Mouse (Mus musculus) cerebellum, postnatal 25 days (tissue): ENCODE measurements around the gene Ogdhl.
"Not testable (repeated sequence)": the region's sequence is repeated elsewhere in the genome, so short reads cannot be mapped to it uniquely, and the experiment has no call there.

ENCODE experiments used
- DNase-seq, 2 experiments: peaks; one replicate each; pipeline ENCODE4 v3.0.0; 2021; ENCODE audit warnings: mixed read lengths in 2 of 2

Gene Ogdhl

DNA sequence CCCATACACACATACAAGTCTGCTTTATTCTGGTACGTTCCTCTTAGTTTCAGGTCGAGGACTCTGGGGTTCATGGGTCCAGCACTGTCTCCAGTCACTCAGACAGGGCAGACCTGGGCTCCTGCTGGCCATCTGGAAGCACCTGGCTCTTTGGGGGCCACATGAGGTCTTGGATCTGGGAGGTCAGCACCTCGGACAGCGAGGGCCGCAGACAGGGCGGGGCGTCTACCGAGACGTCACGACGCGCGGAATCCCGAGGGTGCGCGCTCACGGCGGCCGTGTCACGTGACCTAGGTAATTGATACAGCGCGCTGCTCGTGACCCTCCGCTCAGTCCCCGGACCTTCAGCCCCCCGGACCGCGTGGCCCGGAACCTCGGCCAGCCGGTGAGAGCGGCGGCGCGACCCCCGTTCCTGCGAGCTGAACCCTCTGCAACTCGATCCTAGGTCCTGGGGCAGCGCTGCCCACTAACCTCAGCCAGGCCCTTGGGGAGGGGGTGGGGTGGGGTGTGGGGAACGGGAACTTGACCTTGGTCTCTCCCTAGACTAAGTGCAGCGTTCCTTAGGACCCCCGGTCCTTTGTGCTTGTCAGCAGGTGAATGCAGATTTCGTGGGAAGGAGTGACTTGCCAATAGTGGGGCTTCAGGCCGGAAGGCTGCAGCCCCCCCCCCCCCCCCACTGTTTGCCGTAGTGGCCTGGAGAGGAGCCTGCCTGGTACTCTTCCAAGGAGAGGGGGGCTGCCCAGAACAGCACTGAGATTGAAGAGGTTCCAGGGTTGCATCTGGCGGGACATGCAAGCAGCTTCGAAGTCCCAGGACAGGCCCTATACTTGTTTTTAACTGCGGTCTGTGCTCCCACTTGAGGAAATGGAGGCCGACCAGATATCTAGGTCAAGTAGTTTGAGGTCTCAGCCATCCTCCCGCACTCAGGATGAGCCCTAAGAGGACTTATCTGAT is at the start of gene Ogdhl:
Gene Ogdhl (plus strand): TSS at position 288 of the 954 bp plus-strand sequence.
- DNase-seq: peak; percentile 84 to 90

DNA sequence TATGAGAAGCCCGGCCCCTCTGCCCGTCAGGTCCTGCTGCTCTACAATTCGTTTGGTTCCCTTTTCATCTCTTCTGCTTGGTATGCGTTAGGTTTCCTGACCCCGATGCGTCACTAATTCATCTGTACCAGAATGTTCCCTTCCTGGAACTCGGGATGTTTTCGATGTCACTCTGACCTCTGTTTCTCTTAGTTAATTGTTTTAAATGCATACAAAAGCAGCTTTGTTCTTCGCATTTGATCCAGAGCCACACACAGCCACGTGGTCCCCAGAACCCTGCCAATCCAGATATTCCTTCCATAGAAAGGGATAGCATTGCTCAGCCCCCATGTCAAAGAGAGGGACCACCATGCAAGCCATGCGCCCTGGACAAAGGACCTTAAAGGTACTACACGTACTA is 20.2 kb upstream of the Ogdhl start:
- DNase-seq: peak in 1 of 2 experiments; percentile 12

DNA sequence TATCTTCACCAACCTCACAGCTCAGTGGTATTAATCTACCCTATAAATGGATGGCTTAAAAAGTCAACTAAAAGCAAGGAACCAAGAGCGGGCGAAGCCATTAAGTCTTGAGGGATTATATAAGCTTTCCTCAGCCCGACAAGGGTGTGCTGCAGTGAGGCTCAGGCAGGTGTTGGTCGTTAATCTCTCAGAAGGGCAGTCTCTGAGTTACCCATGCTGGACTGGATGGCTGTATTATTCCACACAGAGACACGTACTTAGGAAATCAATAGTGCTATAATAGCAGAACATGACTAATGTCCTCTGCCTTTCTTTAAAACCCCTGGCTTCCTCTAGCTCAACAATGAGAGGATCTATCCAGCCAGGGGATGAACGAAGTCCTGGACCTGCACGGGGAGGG is 19.4 kb upstream of the Ogdhl start:
- DNase-seq: no peak

DNA sequence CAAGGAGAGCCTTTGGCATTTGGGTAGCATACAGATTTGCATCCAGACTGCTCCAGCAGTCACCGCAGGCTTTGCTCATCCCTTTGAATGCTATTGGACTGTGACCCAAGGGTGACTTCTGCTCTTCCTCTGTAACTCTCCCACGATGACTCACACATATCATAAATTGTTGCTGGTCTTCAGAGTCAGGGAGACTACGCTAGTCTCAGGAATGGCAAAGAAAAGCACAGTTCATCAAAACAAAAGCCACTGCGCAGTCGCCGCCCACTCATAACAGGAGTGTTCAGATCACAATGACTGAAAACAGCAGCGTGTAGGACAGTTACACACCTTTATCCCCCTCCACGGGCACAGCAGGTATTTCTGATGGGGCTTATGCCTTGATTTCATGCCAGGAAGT is 16.9 kb upstream of the Ogdhl start:
- no peak for DNase-seq

DNA sequence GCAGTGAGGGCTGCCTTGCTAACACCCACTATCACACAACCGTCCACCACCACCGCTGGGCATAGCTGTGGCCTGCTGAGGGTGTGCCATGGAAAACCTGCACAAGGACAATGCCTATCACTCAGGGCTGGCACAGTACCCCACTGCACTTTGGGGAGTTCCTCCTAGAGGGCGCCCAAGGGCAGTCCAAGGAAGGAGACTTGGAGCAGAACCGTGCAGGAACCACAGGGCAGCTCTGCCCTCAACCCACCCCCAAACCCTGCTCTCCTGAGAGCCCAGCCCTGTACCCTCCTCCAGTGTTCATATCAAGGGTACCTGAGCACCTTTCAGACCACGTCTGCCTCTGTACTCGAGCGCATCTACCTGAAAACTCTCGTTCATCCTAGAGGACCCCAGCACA is 11.9 kb upstream of the Ogdhl start:
- DNase-seq: peak; percentile 84 to 91

DNA sequence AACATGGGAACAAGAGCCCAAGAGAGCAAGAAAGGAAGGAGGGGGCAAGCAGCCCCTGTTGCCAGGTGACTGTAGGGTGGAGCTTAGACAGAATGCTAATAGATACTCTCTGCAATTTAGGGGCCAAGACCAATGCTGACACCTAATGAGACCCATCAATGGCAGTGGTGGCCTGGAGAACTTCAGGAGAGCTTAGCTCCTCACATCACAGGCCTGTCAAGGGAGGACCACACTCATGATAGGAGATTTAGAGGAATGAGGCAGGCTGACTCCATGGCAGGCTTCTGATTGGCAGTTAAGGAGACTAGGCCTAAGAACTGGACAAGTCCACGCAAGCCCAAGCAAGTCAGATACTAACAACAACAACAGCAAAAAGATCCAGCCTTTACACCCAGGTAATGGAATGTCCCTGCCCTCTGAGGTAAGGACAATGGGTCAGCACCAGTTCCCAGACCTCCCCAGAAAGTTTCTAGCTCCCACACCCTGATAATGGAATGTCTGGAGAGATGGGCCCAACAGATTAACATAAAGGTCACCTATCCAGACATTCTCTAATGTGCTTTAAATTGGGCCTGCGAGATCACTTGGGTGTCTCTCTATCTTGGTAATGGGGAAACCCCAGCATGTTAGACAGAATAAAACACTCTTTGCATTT is 10.3 kb upstream of the Ogdhl start:
- DNase-seq: no peak

DNA sequence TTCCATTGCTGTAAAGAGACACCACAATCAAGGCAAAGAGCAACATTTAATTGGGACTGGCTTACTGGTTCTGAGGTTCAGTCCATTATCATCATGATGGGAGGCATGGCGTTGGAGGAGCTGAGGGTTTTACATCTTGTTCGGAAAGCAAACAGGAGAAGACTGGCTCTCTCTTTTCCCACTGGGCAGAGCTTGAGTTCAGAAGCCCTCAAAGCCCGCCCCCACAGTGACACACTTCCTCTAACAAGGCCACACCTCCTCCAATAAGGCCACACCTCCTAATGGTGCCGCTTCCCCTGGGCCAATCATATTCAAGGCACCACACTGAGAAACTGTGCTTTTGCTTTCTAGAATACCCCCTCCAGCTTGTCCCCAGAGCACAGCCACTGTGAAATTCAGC is 4.0 kb upstream of the Ogdhl start:
- DNase-seq: no peak

DNA sequence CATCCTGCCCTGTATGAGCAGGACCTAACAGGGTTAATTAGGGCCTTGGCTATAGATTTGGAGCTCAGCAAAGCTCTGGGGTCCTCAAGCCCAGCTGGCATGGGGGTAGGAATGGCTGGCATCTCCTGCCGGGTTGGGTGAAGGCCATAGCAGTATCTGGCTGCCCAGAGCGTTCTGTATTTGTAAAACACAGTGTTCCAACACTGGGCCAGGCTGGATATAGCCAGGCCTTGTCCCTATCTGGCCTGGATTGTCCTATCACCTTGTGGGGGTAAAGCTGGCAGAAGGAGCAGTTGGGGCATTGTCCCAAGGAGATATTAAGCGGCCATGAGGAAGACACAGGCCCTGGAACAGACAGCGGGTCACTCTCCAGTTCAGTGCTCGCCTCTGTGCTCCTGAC is 1.4 kb downstream of the Ogdhl start:
- DNase-seq: no peak

DNA sequence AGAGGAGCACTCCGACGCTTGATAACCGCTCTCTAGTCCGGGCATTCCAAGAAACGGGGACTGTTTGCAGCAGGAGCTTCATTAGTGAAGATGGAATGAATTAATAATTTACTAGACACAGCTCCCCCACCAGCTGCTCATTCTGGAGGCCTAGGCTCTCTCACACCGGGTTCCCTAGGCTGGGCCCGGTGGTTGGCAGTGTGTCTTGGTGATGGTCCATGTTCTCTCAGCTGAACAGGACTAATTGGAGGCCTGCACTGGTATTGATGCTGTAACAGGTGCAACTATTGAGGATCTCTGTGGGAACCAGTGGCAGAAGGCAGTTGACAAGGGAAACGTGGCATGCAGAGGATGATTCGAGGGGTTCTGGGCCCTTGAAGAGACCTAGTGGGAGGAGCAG is 5.5 kb downstream of the Ogdhl start:
- DNase-seq: peak; percentile 35 to 47

DNA sequence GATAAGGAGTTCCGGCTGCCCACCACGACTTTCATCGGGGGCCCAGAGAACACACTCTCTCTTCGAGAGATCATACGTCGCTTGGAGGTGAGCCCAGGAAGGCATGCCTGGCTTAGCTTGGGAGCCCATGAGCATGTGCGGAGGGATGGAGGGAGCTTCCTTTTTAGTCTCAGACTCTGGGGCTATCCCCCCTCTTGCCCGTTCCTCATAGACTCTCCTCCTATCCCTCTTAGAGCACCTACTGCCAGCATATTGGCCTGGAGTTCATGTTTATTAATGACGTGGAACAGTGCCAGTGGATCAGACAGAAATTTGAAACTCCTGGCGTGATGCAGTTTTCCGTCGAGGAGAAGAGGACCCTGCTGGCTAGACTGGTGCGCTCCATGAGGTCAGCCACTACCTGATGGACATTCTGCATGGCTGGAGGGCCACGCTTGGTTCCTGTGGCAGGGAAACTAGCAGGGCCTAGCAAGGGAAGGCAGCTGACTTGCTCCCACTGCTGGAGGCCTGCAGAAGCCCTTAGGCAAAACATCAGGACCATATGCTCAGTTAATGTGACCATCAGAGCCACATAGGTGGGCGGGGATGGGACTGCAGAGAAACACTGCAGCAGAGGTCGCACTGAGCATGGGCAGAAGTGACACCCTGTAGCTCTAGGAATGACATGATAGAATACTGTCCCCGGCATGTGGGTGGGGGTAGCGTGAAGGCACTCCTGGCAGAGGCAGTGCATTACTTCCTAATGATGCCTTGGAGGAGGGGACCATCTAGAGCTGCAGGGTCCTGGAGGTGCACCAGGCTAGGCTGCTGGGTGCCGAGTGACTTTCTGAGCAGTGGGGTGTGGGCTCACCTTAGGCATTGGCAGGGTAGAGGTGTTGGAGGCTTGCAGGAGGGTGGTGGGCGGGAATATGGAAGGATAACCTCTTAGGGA is 11.0 kb downstream of the Ogdhl start:
- no peak for DNase-seq

DNA sequence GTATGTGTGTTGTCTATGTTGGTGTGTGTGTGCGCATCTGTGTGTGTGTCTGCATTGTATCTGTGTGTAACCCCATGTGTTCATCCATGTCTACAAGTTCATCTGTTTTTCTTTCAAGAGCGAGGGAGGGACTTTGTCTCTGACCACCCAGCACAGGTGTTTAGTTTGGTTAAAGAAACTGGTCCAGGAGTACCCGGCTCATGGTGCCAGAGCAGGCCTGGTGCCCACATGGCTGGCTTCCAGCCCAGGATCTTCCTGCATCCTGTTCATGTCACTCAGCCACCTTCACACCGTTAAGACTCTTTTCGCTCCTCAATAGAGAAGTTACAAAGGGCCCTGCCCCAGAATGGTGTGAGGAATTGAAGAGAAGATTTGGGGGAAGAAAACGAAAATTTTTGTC is 14.2 kb downstream of the Ogdhl start:
- peak; percentile 77 to 84 for DNase-seq

DNA sequence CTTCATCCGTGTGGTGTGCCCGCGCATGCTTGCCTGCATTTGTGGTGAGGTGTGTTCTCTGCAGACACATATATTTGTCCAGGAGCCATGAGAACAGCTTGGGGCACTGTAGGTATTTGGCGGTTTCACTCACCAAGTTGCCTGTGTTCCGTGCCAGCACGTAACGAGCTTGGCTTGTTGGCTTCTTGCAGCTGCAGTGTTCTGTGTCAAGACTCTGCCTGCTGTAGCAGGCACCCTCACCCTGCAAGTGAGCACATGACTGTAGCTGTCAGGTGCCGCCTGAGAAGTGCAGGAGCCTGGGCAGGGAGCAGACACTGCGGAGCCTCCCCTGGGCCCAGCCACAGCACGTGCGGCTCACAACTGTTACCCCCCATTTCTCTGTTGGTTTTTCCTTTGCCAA is 14.7 kb downstream of the Ogdhl start:
- peak; percentile 86 to 89 for DNase-seq

DNA sequence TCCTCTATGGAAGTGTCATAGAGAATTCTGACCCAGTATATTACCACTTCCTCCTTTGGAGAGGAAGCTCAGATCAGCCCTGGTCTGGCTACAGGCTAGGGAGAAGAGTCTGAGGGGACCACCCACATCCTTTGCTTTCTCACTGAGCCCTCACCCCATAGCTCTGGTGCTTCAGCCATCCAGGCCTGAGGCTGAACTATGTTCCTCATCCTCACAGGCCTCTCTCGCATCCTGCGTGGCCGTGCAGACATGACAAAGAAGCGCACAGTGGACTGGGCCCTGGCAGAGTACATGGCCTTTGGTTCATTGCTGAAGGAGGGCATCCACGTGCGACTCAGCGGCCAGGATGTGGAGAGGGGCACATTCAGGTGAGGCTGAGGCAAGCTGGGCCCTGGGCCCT is 20.0 kb downstream of the Ogdhl start:
- no peak for DNase-seq

DNA sequence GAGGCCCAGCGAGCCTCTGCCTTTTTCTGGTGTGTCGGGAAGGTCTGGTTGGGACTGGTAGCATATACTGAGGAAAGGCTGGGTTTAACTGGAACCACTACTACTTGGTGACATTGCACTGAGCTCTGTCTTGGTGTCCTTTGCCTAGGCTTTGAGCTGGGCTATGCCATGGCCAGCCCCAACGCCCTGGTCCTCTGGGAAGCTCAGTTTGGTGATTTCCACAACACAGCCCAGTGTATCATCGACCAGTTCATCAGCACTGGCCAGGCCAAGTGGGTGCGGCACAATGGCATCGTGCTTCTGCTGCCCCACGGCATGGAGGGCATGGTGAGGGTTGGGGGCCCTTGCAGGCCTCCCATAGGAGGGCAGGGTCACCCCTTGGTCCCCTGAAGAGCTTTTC is 22.4 kb downstream of the Ogdhl start:
- no peak for DNase-seq

DNA sequence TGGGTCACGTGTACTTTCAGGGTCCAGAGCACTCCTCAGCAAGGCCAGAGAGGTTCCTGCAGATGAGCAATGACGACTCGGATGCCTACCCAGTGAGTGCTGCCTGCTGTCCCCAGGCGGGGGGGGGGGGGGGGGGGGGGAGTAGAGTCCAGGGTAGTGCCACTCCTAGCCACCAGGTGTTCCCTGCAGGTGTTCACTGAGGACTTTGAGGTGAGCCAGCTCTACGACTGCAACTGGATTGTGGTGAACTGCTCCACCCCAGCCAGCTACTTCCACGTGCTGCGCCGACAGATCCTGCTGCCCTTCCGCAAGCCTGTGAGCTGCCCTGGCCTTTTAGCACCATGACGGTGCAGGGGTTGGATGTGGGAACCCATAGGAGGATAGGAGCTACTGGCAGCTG is 22.9 kb downstream of the Ogdhl start:
- DNase-seq: no peak

DNA sequence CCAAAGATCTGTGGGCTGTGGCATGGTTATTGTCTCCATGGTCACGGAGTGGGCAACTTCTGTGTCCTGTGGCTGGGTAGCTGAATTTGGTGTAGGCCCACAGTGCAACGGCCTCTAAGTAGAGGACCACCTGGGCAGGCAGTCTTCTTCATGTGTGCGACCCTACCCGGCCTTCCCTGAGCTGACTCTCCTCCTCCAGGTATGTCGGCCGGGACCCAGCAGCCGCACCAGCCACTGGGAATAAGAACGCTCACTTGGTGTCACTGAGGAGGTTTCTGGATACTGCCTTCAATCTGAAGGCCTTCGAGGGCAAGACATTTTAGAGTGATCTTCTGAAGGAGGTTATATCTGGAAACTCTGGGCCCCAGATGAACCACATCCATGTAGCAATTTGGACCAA is 25.5 kb downstream of the Ogdhl start:
- no peak for DNase-seq

DNA sequence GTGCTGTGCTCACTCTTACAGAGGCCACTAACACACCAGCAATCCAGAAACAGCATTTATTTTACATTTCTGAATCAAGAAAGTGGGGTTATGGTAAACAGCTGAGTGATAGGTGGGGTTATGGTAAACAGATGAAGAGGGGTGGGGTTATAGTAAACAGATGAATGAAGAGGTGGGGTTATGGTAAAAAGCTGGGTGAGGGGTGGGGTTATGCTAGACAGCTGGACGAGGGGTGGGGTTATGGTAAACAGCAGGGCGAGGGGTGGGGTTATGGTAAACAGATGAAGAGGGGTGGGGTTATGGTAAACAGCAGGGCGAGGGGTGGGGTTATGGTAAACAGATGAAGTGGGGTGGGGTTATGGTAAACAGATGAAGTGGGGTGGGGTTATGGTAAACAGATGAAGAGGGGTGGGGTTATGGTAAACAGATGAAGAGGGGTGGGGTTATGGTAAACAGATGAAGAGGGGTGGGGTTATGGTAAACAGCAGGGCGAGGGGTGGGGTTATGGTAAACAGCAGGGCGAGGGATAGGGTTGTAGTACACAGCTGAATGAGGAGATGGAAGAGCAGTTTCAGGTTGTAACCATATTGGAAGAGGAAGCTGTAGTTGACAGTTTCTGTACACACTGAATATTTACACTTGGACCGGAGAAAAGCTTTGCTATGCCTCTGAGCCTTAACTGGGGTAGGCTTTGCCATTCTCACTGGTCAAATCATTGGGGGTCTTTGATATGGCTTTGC is 29.5 kb downstream of the Ogdhl start:
- DNase-seq: not testable (repeated sequence)

DNA sequence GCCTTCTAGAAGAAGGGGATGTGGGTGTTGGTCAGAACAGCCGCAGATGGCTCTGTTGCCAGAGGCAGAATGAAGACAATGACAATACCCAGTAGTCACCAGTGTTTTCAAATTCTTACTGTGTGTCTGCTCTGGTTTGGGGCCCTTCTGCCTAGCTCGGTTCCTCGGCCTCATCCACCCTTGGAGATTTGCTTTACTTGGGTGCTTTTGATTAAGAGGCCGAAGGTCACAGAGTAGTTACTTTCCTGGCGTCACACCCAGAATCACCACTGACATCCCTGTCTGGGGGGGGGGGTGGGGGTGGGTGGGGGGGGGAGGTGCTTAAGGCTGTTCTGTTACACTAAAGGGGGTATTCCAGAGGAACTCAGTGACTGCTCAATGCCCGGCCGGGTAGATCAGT is 42.5 kb downstream of the Ogdhl start:
- no peak for DNase-seq

DNA sequence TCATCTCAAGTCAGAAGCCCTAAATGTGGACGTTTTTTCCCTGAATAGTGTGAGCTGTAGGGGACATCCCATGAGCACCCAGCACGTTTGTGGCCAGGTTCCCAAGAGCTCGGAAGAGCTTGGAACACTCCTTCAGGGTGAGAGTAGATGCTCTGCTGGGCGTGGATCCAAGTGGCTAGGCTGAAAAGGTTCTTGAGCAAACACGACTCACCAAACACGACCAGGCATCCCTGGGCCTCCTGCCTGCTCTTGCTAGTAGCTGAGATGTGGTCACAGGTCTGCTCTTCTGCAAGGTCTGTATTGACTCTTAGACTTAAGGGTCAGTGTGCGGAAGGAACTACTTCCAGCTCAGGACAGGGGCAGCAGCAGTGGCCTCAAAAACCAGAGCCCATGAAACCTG is 47.9 kb downstream of the Ogdhl start:
- DNase-seq: peak in 1 of 2 experiments; percentile 27

DNA sequence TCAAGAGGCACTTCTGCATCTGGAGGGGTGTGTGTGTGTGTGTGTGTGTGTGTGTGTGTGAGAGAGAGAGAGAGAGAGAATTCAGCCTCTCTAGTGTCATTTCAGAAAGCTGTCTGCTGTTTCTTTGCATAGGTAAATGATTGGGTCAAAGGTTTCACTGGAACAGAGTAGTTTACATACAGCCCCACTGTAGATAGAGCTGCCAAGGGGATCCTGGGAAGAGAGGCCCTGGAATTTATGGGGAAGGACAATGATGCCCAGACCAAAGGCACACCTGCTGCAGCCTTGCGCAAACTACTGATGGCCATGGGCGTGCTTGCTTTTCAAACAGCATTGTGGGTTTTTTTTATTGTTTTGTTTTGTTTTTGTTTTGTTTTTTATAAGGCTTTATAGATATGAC is 50.7 kb downstream of the Ogdhl start:
- DNase-seq: no peak

DNA sequence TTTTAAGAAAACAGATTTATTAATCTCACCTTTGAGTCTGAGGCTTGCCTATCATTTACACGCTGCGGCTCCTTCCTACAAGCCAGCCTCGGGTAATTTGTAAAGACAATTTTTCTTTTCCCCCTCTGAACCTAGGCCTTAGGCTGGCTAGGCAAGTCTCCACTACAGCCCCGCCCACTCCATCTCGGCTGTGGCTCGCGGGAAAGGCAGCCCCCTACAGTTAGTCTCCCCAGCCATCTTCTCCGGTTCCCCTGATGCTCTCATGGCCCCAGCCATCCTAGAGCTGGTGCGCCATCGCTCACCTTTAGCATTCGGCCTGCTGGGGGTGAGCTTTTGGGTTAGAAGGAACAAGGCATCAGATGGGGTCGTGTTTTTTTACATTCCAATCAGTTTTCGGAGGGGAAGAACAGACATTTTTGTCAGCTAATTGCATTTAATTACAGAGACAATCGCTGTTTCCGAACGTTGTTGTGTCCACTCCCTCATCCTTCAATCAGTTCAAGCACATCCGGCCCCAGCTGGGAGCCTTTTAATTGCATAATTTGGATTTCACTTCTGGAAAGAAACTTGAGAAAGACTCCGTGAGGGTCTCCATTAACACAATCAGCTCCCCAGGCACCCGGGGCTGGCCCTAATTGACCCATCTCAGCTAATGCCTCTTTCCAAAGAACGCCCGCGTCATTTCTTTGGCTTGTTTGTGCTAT is 57.7 kb downstream of the Ogdhl start:
- peak in 1 of 2 experiments; percentile 17 for DNase-seq

DNA sequence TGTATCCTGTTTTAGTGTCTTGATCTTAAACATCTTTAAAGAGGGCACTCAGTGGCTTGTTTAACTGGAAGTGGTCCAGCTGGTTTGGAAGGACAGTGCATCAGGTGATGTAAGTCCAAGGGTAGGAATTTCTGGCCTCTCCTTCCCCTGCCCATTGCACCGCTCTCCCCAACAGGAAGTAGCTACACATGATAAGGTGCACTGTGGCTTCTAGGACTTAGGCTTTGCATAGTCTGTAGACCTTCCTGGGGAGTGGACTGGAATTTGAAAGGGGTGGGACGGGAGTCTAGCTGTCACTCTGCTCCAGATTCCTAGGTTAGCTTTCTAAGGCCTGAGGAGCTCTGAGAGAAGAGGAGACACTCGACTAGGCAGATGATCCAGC is 58.3 kb downstream of the Ogdhl start:
- no peak for DNase-seq
